Mouse (Mus musculus): ENCODE results near the gene Stx8. TPM values are rescaled to one million over a fixed set of nuclear protein-coding genes. Genes with fewer than 3 reads are reported as not detected.

The Stx8 gene
- polyA plus RNA-seq, 2 experiments from 2014 or later: 58.8 to 83.5 TPM

DNA sequence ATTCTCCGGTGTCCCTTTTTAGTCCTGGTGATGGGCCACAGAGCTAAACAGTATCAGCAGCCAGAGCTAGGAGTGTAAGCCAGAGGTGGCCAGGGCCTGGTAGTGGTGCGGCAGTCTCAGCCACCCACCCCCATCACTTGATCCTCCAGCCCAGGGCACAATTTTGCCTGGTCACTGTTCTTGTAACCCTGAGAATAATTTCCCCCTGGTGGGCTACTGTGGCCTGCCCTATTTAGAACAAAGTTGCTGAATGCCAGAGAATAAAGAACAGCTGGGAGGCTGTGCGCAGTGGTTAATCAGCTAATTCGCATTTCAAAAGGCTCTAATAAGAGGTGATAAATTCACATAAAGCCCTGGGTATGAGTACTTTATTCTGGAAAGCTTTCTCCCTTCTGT, 180.5 kb downstream of the Stx8 start:
- no peak for ATAC-seq

DNA sequence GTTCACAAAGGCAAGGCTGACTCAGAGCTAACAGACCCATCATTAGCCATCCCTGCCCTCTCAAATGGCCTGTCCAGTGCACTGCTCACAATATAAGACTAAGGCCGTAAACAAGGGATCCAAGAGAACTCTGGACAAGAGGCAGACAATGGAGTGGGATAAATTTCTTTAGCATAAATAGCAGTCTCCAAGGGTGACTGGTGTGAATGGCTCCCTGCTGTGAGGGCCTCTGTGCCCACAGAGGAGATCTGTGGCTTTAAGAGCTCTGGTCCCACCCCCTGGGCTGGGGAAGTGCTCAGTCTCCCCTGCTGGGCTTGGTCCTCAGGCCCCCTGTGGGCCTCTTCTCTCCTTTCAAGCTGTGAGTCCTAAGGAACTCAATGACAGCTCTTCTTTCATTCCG, 184.9 kb downstream of the Stx8 start:
- no peak for ATAC-seq

DNA sequence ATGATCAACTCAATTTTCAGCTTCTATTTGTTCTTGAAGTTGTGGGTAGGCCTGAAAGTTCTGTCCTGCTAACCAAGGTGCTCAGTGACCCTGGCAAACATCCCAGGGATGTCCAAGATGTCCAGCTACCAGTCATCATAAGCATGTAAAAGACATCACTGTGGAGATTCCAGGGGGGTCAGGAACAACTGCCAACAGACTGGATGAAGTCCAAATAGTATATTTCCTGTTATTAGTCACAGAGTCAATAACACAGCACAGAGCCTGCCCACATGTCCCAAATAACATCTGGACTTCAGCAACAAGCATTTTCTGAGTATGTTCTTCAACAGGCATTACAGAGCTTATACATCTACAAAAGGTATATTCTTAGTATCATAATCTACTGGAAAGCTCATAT, 189.8 kb downstream of the Stx8 start:
- ATAC-seq: no peak

DNA sequence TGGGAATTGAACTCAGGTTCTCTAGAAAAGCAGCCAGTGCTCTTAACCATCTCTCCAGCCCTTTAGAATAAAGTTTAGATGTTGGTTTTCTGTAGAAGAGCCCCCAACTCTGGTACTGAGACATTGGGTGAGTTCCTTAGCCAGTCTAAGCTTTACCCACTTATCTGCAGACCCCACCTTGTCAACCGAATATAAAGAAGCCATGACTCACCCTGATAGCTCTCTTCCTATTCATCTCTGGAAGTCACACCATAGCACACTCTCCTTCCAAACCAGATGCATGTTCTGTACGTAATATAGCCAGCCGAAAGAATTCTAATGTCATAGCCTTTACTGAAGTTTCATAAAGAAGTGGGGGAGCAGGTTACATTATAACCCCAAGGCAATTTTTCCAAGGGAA, 192.2 kb downstream of the Stx8 start:
- no peak for ATAC-seq

DNA sequence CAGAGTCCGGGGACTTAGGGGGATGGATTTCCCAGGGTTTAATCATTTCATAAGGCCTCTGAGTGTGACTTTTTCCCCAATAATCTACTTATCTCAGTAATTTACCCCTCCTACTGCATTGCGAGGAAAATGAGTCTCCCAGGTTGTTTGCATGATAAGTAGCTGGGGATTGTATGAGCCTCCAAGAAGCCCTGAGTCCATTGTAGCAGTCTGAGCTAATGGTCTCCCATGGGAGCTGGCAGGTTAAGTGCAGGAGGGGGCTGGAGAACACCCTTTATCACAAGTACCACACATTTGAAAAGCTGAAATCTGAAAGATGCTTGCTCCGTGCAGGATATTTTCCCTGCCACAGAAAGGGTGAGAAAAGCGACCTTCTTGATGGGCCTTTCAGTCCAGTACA, 193.9 kb downstream of the Stx8 start:
- no peak for ATAC-seq

DNA sequence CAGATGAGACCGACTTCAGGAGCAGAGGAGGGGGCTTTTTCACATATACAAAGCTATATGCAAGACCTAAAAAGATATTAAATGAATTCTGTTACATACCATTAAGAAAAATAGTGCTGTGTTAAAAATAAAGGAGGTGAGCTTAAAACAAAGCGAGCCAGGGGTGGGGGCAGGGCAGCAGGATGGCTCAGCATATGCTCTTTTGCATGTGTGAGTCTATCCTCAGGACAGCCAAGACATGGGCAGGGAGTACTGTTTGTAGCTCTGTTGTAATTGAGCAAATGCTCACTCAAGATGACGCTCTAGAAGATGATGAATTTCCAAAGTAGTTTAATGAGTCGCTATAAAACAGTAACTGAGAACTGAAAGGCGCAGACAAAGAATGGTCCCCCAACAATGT, 198.4 kb downstream of the Stx8 start:
- ATAC-seq: no peak

DNA sequence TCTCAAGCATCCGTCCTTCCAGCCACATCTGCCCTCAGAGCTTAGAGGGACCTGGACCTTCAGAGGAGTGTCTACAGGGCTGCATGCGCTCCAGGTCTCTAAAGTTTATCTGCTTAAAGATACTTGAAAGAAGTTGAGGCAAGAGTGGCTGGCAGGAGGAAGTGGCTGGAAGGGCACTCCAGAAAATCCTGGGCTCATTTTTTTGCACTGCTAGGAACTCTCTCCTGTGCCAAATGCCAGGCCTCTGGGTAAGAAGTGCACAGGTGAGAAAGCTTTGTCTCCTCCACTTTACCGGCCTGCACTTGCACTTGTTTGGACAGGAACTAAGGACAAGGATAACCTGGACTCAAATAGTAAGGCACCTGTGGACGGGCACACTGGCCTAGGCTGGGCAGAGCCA, 202.4 kb downstream of the Stx8 start:
- no peak for ATAC-seq

DNA sequence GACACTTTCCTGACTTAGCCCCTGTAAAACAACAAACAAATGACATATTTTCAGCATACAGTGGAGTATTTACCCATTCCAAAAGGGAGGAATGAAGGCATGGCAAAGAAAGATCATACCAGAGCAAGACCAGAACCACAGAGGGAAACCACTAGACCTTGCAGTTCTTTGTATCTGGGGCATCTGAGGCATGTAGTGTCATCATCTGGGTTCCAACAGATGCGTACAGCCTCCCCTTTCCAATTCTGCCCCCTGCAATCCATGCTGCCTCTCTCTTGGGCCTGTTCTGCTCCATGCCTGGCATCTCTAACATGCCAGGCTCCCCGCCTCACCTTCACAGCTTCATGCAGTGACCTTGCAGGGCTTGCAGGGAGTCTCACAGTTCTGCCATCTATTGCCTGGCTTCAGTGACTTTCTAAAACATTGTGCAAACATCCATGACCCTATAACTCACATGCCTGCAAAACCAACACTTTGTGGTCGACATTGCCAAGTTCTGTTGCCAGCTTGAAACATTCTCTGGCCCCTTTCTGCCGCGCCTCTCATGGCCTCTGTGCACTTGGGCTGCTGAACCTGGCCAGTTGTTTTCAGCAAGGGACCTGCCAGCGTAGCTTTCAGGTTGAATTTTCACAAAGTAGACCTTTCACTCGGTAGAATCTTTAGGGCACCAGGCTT, 206.1 kb downstream of the Stx8 start:
- no peak for ATAC-seq

DNA sequence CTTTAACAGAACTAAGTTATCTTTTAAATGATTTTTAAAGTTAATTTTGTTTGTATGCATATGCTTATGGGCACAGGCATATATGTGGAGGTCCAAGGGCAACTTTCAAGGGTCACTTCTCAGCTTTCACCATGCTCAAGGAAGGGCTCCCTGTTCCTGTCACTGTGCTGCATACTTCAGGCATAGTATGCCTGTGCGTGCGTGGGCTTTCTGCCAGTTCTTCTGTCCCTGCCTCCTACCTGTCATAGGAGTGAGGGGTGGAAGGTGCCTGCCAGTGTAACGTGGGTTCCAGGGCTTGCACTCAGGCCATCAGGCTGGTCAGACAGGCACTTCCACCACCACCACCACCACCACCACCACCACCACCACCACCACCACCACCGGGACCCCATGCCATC, 206.7 kb downstream of the Stx8 start:
- ATAC-seq: no peak

DNA sequence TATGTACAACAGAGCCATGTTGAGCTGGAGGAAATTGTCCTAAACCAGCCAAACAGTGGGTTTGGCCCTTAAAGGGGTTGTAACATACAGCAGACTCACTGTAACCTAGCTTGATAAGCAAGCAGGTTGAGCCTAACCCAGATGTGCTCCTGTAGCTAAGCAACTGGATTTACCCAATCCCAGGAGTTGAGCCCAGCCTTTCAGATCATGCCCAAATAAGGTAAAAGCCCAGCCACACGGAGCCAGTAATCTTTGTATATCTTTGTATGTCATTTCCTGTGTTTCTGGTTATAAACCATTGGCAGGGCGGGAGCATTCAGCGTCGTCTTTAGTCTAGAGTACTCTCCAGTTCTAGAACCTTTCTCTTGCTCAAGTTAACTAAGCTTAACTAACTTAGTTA, 210.6 kb downstream of the Stx8 start:
- ATAC-seq: no peak

DNA sequence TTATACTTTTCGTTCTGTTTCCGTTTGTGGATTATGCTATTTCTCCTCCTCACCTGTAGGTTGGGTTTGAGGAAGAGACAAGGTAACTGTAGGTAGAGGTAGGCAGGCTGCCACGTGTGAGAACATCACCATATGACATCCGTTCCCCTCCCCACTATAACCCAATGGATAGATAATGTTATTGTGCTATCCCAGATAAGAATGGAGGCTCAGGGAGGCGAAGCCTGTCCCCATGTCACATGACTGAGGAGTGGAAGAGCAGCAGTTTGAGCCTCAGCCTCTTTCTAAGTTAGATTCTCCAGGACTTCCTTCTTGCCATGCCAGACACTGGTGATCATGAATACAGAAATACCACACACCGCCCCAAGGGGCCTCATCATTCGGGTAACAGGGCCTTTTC, 211.4 kb downstream of the Stx8 start:
- ATAC-seq: no peak

DNA sequence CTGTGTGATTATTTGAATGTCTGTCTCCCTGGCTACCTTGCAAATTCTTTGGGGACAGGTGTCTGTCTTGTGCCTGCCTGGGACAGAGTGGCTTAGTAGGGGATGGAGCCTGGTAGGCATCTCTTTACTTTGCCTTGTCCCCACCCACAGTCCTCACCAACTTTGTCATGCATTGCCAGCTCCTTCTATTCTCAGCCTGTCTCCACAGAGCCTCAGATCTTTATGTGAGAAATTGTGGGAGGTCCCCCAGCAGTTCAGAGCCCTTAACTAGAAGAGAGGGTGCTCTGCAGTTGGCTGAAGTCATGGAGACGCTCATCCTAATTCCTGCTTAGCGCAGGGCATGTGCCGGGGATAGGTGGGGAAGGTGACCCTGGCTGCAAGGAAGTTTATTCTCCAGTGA, 219.7 kb downstream of the Stx8 start:
- no peak for ATAC-seq

DNA sequence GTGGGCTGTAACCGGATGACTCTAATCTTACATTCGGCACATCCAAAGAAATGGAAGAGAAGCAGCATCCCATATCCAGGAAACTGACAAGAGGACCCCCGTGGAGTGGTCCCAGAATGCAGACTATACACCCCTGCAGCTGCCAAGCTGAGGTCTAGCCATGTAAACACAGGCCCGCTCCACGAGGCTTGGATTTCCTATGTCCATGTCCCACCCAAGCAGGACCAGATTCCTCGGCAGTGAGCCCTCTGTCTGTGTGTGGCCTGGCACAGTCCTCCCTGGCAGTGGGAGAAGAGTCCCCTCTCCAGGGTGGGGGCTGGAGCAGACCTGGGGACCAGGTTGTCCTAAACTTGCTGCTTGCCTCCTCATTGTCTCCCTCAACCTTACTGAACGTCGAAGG, 221.2 kb downstream of the Stx8 start:
- ATAC-seq: no peak

DNA sequence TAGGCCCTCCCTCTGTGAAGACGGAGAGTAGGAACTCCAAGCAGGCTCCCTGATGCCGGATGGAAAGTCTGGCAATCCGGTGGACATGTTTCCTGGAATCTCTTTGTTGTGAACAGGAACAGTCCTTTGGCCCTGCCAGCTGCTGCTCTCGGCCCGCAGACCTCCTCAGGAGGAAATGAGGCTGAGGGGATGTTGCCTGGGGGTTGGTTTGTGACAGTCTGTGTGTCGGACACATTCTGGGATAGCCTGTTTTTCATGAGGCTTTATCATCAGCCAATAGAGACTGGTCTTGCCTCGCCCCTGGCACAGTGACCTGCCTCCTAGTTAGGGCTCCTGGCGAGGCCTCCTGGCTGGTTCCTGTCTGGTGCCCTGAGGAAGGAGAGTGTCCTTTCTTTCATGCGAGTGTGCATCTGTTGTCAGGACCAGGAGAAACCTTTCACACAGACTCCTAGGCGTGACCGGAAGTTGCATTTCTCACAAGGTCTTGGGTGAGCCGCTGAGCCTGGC, 222.8 kb downstream of the Stx8 start:
- no peak for ATAC-seq

DNA sequence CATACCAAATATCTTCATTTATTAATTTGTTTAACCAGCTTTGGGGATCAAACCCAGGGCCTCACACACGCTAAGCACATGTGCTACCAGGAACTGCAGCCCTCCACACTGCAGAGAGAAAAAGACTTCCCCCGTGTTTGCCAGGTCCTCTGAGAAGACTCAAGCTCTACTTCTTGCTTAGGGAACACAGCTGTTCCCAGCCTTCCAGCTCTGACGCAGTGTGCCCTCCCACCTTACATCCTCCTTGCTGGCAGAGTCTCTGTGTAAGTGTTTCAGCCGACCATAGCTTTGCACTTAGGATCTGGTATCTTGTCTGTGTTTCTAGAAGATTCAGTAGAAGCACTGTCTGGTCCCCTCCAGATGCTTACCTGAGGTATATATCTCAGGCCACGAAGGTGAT, 224.9 kb downstream of the Stx8 start:
- no peak for ATAC-seq

DNA sequence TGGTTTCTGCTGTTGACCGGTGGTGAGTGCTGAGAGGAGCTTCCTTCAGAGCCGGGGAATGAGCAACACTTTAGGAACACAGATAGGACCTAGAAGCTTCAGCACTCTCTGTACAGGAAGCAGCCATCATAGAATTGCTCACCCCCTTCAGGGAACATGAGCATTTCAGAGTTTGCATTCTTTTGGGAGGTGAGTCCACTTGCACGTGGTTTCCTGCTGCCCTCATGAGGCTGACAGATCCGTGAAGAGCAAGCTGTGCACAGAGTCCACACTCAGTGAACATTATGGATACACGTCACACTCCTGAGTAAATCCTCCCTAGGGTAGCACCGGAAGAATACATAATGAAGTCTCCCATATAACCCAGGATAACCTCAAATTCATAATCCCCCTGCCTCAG, 229.2 kb downstream of the Stx8 start:
- no peak for ATAC-seq

DNA sequence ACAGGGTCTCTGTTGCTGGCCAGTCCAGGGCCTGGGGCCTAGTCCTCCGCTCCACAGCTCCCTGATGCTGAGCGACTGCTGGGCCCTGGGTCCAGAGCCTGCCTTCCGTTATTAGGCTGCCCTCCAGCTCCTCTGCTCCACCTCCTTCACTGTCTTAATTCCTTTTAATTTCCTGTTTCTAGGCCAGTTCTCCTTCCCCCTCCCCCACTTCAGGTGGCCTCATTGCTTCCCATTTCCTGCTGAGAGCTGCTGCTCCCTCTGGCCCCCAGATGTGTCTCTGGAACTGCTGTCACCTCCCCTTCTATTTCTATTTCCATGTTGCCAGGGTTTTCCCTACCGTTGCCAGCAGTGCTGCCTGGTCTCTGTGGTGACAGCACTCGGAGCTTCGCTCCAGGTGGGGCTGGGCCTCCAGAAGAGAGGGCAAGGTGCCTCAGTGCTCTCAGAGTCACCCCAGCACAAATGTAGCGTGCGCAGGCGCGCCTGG, 229.7 kb downstream of the Stx8 start:
- ATAC-seq: no peak

DNA sequence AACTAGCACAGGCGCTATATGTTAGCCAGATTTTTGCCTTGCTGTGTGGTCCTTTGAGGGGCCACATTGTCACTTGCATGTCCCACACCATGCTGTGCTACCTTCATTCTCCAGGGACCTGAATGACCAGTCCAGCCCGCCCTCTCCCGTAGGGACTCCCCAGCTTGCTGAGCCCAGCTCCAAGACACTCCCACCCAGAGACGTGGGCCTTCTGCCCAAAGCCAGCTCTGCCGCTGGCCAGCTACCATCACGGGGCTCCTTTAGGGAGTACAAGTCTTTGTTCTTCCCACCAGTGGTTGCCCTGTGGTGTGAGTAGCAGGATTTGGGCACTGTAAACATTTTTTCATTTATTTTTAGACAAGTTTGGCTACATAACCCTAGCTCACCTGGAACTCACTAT, 230.6 kb downstream of the Stx8 start:
- no peak for ATAC-seq

DNA sequence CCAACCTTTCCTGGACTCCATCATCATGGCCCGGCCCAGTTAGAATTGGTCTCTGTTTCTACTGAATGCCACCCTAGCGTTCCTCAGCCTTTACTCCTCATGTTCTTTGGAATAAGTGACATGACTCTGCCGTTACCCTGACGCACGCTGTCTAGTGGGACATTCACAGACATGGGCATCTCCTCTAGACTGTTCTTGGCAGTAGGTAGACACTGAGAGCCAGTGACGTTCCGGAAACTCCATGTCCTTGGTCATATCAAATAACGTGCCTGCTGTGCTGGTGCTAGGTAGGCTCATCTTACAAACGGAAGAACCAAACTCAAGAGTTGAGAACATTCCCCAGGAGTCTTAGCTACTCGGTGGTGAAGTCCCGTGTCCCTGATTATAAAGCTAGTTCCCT, 231.5 kb downstream of the Stx8 start:
- ATAC-seq: no peak

DNA sequence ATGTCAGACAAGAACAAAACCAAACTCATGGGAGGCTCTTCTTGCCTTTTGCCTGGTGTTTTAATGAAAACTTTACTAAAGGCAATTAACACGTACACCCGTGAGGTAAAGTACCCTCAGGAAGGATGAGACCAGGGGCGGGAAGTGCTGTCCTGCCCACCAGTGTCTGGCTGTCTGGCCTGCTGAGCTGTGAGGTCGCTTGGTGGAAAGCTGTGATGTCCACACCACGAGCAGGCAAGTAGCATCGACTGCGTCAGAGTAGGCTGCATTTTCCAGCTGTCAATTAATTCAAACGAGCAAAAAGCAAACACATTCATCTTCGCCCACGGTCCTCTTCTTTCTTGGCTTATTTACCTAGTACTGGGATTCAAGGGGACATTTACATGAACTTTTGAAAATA, 232.7 kb downstream of the Stx8 start:
- ATAC-seq: peak; percentile 34

DNA sequence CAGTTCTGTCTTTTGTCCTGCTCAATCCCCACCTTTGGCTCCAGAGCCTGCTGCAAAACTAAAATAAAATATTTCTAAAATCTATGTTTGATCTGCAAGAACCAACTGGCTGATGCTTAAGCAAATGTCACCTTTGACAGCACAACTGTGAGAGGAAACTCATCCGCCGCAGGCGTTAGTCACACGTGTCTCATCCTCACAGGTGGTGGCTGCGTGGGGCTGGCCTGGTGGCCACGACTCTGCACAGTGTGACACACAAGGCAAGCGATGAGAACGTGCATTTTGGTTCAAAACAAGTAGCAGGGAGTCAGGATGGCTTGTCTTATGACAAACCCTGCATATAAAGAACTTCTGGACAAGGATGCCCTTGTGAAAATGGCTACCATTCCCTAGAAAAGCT, 233.1 kb downstream of the Stx8 start:
- peak; percentile 81 for ATAC-seq

DNA sequence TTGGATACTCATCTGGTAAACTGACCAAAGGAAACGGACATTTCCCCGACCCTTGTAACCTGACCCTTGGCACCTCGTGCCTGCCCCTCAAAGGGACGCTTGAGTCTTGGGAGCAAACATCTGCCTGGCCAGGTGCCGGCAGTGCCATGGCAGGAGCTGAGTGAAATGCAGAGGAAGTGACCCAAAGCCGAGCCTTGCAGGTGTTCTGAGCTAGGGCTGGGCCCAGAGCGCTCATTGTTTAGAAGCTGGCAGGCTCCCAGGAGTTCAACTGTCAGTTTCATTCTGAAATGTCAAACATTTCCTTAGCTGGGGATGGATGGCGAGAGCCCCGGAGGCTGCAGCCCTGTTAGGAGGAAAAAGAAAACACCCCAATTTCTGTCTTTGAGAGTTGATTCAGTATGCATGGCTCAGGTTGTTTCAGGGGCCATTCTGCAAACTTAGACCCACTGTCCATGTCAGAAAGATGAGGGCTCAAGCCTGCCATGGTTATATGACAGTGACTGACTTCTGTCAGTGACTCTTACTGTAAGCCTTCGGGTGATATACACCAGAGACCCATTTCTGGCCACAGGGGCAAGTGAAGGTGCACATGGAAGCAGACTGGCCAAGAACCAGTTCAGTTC, 233.9 kb downstream of the Stx8 start:
- peak; percentile 41 for ATAC-seq

DNA sequence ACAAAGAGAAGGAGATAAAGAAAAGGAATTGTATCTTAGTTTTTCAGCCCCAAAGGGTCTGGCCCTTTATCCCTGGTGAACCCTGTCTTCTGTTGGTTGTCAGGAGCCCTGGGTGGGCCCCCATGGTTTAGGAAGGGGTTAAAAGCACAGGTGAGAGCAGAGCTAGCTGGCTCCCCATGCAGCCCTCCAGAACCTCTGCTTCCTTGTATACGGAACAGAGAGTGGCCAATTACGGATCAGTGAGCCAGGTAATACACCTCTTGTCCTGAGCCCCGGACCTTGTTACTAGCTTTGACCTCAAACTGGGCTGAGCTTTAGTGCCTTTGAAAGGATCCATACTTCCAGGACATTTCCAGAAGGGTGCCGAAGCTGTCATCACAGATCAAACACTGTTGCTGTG, 234.5 kb downstream of the Stx8 start:
- no peak for ATAC-seq

DNA sequence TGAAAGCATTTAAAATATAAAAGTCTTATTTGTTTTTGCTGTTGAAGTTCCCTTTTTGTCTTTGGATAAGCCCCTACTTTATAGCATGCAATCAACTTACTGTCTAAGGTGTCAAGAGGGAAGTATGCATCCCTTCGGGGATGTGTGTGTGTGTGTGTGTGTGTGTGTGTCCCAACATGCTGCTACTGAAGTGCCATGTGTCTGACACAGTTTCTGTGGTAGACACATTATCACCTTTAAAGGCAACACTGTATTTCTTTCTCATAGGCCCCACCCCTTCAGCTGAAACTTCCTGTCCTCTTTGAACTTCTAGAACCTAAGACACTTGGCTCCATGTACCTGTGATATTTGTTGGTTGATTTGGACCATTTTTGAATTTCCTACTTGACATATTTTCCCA, 235.1 kb downstream of the Stx8 start:
- peak; percentile 41 for ATAC-seq

Data from activated CD4-positive, CD25-positive, alpha-beta regulatory T cell, adult 4 months (primary cell).